Mouse (Mus musculus) E14TG2a.4 (cell line): ENCODE results near the gene Serpina11.

Source experiments
- H3K27me3 ChIP-seq: 2 replicates; pipeline ENCODE4 v1.6.1; 2014; ENCODE audit warnings: low read length, control low read depth; ENCODE audit not compliant: insufficient read depth
- H3K36me3 ChIP-seq: 2 replicates; pipeline ENCODE4 v1.6.1; 2014; ENCODE audit warnings: low read length, control low read depth; ENCODE audit not compliant: insufficient read depth
- H3K4me1 ChIP-seq: replicated peaks from 2 replicates; pipeline ENCODE4 v1.6.1; 2014; ENCODE audit warnings: low read depth, low read length, control low read depth
- H3K4me3 ChIP-seq: replicated peaks from 2 replicates; pipeline ENCODE4 v1.5.1; 2014; ENCODE audit warnings: mild to moderate bottlenecking, low read length
- H3K9me3 ChIP-seq: 2 replicates; pipeline ENCODE4 v1.6.1; 2014; ENCODE audit warnings: low read length, control low read depth
- CTCF ChIP-seq: conservative IDR thresholded peaks from 2 replicates; pipeline ENCODE4 v1.5.1; 2014; ENCODE audit warnings: low read length
- NANOG ChIP-seq: IDR thresholded peaks from 2 replicates; pipeline ENCODE4 v1.6.1; 2014; ENCODE audit warnings: borderline replicate concordance, low read length, mixed read lengths
- POU5F1 ChIP-seq: IDR thresholded peaks from 2 replicates; pipeline ENCODE4 v1.6.1; 2014; ENCODE audit warnings: low read length, borderline replicate concordance

The Serpina11 gene

DNA sequence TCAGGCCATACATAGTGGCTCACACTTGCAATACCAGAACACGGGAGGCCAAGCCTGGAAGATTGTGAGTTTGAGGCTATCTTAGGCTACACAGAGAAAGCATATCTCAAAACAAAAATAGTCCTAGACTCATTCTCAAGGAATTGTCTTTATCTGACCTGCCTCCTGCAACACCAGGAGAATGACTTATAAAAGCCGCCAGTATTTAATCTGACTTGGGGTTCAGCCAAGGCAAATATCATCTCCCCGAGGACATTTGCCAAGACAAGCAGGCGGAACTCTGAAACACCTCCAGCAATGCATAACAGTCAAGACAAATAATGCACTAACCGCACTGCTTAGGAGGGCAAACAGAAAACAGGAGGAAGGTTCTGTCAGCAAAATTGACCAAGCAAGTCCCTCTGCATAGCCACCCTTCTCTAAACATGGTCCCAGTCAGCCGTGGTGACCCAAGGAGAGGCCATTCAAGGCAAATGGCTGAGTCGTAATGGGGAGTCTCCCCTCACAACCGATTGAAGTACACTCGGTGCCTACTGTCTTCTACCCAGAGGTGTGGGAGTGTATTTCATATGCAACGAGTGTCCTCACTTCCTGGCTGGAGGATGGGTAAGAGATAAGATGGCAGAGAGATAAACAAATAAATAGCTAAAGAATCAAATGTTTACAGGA, 12.9 kb upstream of the Serpina11 start:
- Histone ChIP-seq H3K4me3 (no peak overlapping the region), H3K9me3 (peaks cover 30% of the 10 kb centered on the region), H3K4me1 (no peaks in the 10 kb centered on the region), H3K36me3 (no peaks in the 10 kb centered on the region), H3K27me3 (no peaks in the 10 kb centered on the region)
- no peak for TF ChIP-seq NANOG
- no peak for TF ChIP-seq POU5F1

DNA sequence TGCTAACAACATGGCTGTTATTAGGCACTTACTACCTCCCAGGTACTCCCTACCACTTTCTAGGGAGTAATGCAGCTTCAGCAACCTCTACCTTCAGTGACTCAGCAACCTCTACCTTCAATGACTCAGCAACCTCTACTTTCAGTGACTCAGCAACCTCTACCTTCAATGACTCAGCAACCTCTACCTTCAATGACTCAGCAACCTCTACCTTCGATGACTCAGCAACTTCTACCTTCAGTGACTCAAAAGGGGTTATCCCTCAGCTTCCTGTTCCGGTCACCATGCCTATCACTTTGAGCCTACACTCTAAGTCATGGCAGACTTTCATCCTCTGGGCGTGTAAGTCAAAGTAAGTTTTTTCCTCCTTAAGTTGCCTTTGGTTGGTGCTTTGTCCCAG, 10.8 kb upstream of the Serpina11 start:
- Histone ChIP-seq H3K4me3 (no peak overlapping the region), H3K4me1 (no peaks in the 10 kb centered on the region)
- no peak for TF ChIP-seq NANOG

DNA sequence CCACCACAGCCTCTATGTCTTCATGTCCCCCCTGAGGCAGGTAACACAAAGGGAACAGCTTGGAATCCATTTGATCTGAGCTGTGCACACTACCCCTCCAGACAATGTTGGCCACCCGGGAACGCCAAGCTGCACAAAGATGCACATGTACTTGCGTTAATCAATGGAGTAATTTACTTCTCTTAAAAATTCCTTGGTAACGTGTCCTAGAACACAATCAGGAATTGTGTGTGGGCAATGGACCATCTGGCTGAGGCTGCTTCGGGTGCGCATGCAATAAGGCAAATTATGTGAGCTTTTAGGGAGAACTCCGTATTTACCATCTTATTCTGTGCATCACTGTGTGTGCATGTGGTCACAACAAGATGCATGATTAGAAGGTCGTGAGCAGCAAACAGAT, 9.9 kb upstream of the Serpina11 start:
- H3K4me1 ChIP-seq: no peaks in the 10 kb centered on the region
- peaks cover 29% of the 10 kb centered on the region for H3K9me3 ChIP-seq
- no peaks in the 10 kb centered on the region for H3K36me3 ChIP-seq
- no peaks in the 10 kb centered on the region for H3K27me3 ChIP-seq
- H3K4me3 ChIP-seq: no peak overlapping the region
- no peak for TF ChIP-seq NANOG
- TF ChIP-seq CTCF: no peak
- no peak for TF ChIP-seq POU5F1

More for the DNA sequence above, 10.8 kb upstream of the Serpina11 start:
- H3K9me3 ChIP-seq: peaks cover 30% of the 10 kb centered on the region
- H3K36me3 ChIP-seq: no peaks in the 10 kb centered on the region
- no peaks in the 10 kb centered on the region for H3K27me3 ChIP-seq

DNA sequence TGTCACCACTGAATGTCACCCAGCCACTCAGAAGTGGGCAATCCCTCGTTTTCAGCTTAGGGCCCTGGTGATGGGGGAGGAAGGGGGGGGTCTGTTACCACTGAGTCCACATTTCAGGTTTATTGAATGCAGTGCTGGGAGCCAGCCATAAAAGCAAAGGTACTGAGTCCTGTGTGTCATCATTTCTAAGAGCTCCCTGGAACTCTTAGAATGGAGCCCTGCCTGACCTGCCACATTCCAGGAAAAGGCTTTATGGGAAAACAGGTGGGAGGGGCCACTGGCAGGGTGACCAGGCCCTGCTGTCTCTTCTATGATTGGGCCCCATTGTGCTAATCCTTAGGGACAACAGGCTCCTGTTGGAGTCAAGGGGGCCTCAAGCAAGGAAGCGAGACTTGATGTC, 6.8 kb upstream of the Serpina11 start:
- TF ChIP-seq CTCF: no peak
- Histone ChIP-seq H3K4me1 (no peaks in the 10 kb centered on the region), H3K4me3 (no peak overlapping the region), H3K36me3 (no peaks in the 10 kb centered on the region), H3K9me3 (peaks cover 19% of the 10 kb centered on the region), H3K27me3 (peaks cover 5% of the 10 kb centered on the region; the same call in 1 of the 2 replicates)

DNA sequence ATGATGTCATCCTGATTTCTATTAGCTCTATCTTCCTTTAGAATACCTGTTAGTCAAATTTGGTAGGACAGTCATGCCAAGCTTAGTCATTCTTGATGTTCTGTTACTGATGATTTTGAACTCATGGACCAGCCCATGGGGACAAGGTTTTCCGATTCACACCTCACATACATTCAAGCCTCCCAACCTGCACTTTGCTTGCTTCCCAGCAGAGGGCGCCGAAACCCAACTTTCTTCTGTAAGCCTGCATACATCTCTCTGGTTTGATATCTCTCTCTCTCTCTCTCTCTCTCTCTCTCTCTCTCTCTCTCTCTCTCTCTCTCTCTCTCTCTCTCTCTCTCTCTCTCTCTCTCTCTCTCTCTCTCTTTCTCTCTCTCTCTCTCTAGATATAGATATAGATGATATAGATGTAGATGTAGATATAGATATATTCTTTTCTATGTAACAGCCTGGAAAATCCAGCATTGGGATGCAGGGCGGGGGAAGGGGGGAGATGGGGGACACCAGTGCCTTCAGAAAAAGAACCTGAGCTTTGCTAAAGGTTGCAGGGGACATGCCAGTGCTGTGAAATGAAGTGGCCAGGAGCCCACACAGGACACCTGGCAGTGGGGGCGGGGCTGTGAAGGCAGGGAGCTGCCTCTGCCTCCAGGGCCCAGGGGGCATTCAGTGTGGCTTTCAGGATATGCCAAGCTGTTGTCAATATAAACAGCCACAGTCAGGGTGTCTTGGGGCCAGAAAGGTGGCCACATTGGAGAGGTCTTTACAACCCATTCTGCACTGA, 5.7 kb upstream of the Serpina11 start:
- Histone ChIP-seq H3K9me3 (peaks cover 9% of the 10 kb centered on the region), H3K4me1 (no peaks in the 10 kb centered on the region), H3K36me3 (no peaks in the 10 kb centered on the region), H3K27me3 (peaks cover 5% of the 10 kb centered on the region; the same call in 1 of the 2 replicates), H3K4me3 (no peak overlapping the region)
- peak; percentile 70 for TF ChIP-seq CTCF
- no peak for TF ChIP-seq NANOG
- TF ChIP-seq POU5F1: no peak

DNA sequence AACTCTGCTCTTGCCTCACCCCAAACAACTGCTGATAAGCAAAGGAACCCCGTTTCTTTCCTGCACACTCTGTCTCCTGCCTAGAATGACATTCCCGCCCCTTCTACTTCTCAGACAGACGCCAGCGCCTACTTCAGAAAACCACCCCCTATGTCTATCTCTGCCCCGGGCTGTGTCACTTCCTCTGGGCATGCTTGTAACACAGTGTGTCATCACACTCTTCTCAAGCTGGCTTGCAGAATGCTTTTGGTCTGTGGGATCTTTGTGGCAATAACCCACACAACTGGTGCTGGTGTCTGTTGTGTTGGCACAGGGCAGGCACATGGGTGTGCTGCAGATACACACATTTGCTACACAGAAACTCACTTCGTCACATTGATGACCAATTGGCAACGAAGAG, 3.2 kb upstream of the Serpina11 start:
- Histone ChIP-seq H3K4me1 (no peaks in the 10 kb centered on the region), H3K36me3 (no peaks in the 10 kb centered on the region), H3K9me3 (no peaks in the 10 kb centered on the region), H3K4me3 (no peak overlapping the region), H3K27me3 (peaks cover 5% of the 10 kb centered on the region; the same call in 1 of the 2 replicates)
- no peak for TF ChIP-seq NANOG
- TF ChIP-seq CTCF: no peak
- TF ChIP-seq POU5F1: no peak

DNA sequence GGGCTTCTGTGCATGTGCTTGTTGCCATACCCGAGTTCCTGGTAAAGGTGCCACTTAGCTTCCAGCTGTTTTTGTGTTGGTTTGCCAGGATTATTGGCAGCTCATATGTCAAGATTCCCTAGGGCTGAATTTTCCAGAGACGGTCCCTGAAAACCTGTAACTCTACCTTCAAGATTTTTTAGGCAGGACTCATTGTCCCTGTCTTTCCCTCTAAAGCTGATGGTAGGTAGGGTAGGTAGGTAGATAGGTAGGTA, 316 bp downstream of the Serpina11 start:
- peaks cover 11% of the 10 kb centered on the region for H3K27me3 ChIP-seq
- no peaks in the 10 kb centered on the region for H3K9me3 ChIP-seq
- H3K4me3 ChIP-seq: no peak overlapping the region
- no peaks in the 10 kb centered on the region for H3K36me3 ChIP-seq
- no peaks in the 10 kb centered on the region for H3K4me1 ChIP-seq
- TF ChIP-seq NANOG (no peak), POU5F1 (no peak), CTCF (no peak)

DNA sequence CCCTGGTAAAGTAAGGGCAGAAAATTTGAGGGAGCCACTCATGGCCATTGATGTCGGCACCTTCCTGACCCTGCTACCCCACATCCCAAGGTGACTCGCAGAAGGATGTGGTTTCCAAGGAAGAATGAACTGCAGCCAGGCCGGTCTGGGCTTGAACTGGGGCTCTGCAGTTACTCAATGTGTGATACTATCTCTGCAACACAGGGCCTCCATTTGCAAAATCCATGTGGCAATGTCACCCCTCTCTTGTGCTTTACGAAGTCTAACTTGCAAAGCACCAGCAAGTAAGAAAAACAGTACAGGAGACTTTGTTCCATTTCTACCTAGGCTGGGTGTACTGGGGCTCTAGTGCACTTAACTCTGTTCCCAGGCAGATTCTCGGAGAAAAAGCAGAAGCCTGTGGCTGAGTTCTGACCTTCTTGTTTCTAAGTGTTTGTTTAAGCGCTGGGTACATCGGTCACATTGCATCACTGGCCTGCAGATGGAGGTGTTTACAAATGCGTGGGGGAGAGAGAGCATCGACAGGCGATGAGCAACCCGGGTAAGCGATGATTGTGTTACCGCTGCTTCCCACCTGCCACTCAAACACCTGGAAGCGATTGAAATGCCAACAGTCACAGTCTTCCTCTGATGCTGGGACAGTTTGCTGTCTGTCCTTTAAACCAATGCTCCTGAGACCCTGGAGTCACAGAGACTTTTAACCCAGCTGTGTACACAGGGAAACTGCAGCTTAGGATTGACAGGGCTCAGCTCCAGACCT, 823 bp downstream of the Serpina11 start:
- no peaks in the 10 kb centered on the region for H3K9me3 ChIP-seq
- no peak for TF ChIP-seq CTCF
- TF ChIP-seq NANOG: no peak
- no peak for TF ChIP-seq POU5F1
- no peak overlapping the region for H3K4me3 ChIP-seq
- H3K4me1 ChIP-seq: no peaks in the 10 kb centered on the region
- no peaks in the 10 kb centered on the region for H3K36me3 ChIP-seq
- peaks cover 11% of the 10 kb centered on the region for H3K27me3 ChIP-seq
